Comparison of ENCODE assay signal across 8 mouse cellular contexts in genomic region chr3:132506095-132506494, GRCm38 (mm10).
A peak's percentile ranks its signal among the peaks of the same experiment; 100 is the strongest.
DNase-seq lines count a peak whose midpoint lies in the region; ATAC-seq and TF ChIP-seq lines count a peak whose summit lies in the region.

No protein-coding gene starts in this region.

- no peaks in the 10 kb centered on the region for H3K4me1 ChIP-seq in thymus, adult 2 months (replicated peaks; ENCODE audit: control insufficient read depth, insufficient read depth, low read length)
- no peaks in the 10 kb centered on the region; the same call in 1 of the 2 replicates for H3K4me1 ChIP-seq in limb, embryonic 14.5 days (ENCODE audit: control insufficient read depth, insufficient read depth, low read length)
- no peaks in the 10 kb centered on the region for H3K4me1 ChIP-seq in neural tube, embryonic 12.5 days

- H3K36me3 ChIP-seq in thymus, adult 2 months (ENCODE audit: control insufficient read depth, insufficient read depth, low read length) = no peaks in the 10 kb centered on the region
- no peaks in the 10 kb centered on the region for H3K36me3 ChIP-seq in limb, embryonic 14.5 days (ENCODE audit: control insufficient read depth, insufficient read depth, low read length)
- H3K36me3 ChIP-seq in neural tube, embryonic 12.5 days = no peaks in the 10 kb centered on the region

- no peak overlapping the region for H3K27ac ChIP-seq in thymus, adult 2 months (ENCODE audit: control insufficient read depth, insufficient read depth, low read length)
- no peak overlapping the region for H3K27ac ChIP-seq in gastrocnemius, adult 2 months
- H3K27ac ChIP-seq in limb, embryonic 14.5 days (replicated peaks; ENCODE audit: low read depth, low read length) = no peak overlapping the region
- H3K27ac ChIP-seq in neural tube, embryonic 12.5 days = no peak overlapping the region

- H3K27me3 ChIP-seq in thymus, adult 2 months (ENCODE audit: control insufficient read depth, insufficient read depth, low read length) = no peaks in the 10 kb centered on the region
- H3K27me3 ChIP-seq in limb, embryonic 14.5 days (ENCODE audit: control insufficient read depth, insufficient read depth, low read length) = no peaks in the 10 kb centered on the region
- no peaks in the 10 kb centered on the region for H3K27me3 ChIP-seq in neural tube, embryonic 12.5 days (replicated peaks)

- DNase-seq in thymus, postnatal 14 days = peak; percentile 34
- DNase-seq in thymus, adult 2 months = no peak
- DNase-seq in cerebellum, postnatal 4 days (ENCODE audit: low spot score in 2 of 2) = peak; percentile 37 to 51
- DNase-seq in gastrocnemius, adult 2 months = peak; percentile 34
- DNase-seq in kidney, adult 9 months = peak; percentile 54
- peak; percentile 83 for DNase-seq in limb, embryonic 14.5 days (ENCODE audit: low spot score)
- peak; percentile 23 to 65 for DNase-seq in urinary bladder, postnatal 4 days (ENCODE audit: low spot score in 2 of 2)

- intact Hi-C loops in gastrocnemius, adult 2 months (cut with DNase I) = no loop called here

- ATAC-seq in limb, embryonic 14.5 days (ENCODE audit: low FRiP score, low read depth) = peak; percentile 57
- peak; percentile 81; the same call in 1 of the 2 replicates for ATAC-seq in neural tube, embryonic 12.5 days (ENCODE audit: low FRiP score, low read depth)

- TF ChIP-seq CTCF in thymus, adult 2 months (IDR thresholded peaks at IDR 0.05; ENCODE audit: borderline replicate concordance, control insufficient read depth, extremely low read depth, insufficient read depth, low read length, poor library complexity) = no peak
- TF ChIP-seq CTCF in gastrocnemius, adult 2 months (IDR thresholded peaks at IDR 0.05) = peak; percentile 59

- no peaks in the 10 kb centered on the region for H3K9me3 ChIP-seq in limb, embryonic 14.5 days (ENCODE audit: control insufficient read depth, low read length)
- H3K9me3 ChIP-seq in neural tube, embryonic 12.5 days = no peaks in the 10 kb centered on the region

- H3K4me3 ChIP-seq in thymus, adult 2 months (ENCODE audit: control insufficient read depth, insufficient read depth, low read length) = no peak overlapping the region
- no peak overlapping the region for H3K4me3 ChIP-seq in gastrocnemius, adult 2 months
- H3K4me3 ChIP-seq in limb, embryonic 14.5 days (replicated peaks; ENCODE audit: low read length) = no peak overlapping the region
- H3K4me3 ChIP-seq in neural tube, embryonic 12.5 days = no peak overlapping the region

- H3K4me2 ChIP-seq in limb, embryonic 14.5 days (replicated peaks; ENCODE audit: low read depth, low read length, severe bottlenecking) = no peak overlapping the region
- H3K4me2 ChIP-seq in neural tube, embryonic 12.5 days (replicated peaks) = no peak overlapping the region

- no peak for TF ChIP-seq POLR2A in thymus, adult 2 months (IDR thresholded peaks at IDR 0.05; ENCODE audit: control insufficient read depth, extremely low read depth, insufficient read depth, low read length, poor library complexity)
- no peak for TF ChIP-seq POLR2A in limb, embryonic 14.5 days (IDR thresholded peaks at IDR 0.05; ENCODE audit: borderline replicate concordance, extremely low read depth, insufficient read depth, insufficient read length)

- 11% methylated on average over 4 of the region's 4 CpGs for WGBS in thymus, adult 2 months
- WGBS in limb, embryonic 14.5 days = 26% methylated on average over 4 of the region's 4 CpGs
- WGBS in neural tube, embryonic 12.5 days = 20% methylated on average over 4 of the region's 4 CpGs

- no peak overlapping the region for H3K9ac ChIP-seq in limb, embryonic 14.5 days (ENCODE audit: low read depth, low read length, severe bottlenecking)
- H3K9ac ChIP-seq in neural tube, embryonic 12.5 days = no peak overlapping the region
